Mouse (Mus musculus): ENCODE results near the gene Ntf5.
A peak's percentile ranks its signal among the peaks of the same experiment; 100 is the strongest.
"Not testable (repeated sequence)": the region's sequence is repeated elsewhere in the genome, so short reads cannot be mapped to it uniquely, and the experiment has no call there.

The Ntf5 gene

DNA sequence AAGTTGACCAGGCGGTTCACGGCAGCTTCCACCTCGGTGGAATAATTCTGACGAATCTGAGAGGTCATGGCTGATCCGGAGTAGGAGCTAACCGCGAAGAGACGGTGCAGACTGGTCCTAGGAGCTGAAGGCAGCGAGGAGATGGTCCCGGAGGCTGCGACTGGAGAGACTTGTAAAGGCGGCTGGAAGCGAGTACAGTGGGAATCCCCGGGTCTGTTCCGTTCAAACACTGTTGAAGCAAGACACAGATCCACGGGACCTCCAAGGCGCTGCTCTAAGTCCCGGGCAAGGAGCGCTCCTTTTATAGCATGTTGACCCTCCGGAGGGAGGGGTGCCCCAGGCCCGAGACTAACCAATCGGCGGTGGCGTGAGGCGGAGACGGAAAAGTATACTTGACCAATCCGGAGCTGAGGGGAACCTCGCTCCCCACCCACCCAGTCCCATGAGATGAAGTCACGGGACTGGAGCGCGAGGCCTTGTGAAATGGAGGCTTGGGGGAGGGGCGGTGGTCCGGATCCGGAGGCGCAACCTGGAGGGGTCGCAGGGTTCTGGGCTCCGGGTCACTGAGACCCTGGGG lies 46.2 kb downstream of the Ntf5 start, which contains the start of gene Ftl1:
Gene Ftl1, minus strand, starts transcription at position 321 of the 577 bp plus-strand sequence.
- peak; percentile 94 for ATAC-seq (ENCODE audit: insufficient number of reproducible peaks, low FRiP score, low TSS enrichment)

DNA sequence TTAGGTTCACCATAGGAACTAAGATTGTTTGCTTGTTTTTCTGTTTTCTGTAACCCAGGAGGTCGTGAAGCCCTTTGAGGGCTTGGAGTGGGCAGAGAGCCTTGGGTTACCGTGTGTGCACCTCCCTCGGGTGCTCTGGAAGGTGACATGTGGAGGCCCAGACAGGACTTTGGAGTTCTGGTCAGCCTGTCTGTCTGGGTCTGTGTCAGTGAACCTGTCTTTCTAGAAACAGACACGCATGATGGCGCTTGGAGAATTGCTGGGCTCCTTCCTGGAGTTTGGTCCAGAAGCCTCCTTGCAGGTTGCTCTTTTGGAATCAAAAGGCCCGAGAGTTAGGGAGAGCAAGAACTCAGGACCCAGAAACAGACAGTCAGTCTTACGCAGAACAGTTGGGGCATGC lies 46.9 kb downstream of the Ntf5 start:
- no peak for ATAC-seq (ENCODE audit: insufficient number of reproducible peaks, low FRiP score, low TSS enrichment)

DNA sequence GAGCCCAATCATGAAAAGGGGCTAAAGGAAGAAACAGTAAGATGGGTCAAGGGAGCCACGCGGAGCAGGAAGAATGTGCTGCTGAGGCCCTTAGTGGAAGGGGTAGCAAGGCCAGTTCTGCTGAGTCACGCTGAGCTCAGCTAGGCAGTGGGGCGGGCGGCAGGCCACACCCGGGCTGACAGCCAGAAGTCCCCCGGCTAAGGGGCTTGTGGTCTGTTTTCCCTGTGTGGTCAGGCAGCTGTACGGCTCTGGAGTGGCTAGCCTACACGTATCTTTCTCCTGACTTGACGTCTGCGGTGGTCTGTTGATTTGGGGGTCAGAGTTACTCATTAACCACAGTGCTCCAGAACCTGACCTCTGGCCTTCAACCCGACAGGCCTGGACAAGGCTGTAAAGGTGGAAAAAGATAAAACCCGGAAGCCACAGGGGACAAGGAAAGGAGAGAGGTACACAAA lies 47.4 kb downstream of the Ntf5 start:
- no peak for ATAC-seq (ENCODE audit: insufficient number of reproducible peaks, low FRiP score, low TSS enrichment)

DNA sequence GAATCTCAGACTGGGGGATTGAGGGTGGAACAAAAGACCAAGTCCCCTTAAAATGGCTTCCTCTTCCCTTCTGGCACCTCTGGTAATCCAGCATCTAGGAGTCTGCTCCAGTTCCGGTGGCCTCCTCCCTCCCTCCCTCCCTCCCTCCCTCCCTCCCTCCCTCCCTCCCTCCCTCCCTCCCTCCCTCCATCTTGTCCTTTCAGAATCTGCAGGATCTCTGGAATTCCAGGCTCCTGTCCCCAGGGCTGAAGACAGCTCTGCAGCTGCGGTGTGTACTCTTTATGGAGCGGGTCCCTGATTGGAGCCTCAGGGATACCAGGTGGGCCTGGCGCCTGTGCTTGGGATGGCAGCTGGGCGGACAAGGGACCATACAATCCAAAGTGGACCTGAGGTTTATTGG lies 47.8 kb downstream of the Ntf5 start:
- ATAC-seq (ENCODE audit: insufficient number of reproducible peaks, low FRiP score, low TSS enrichment) = no peak

DNA sequence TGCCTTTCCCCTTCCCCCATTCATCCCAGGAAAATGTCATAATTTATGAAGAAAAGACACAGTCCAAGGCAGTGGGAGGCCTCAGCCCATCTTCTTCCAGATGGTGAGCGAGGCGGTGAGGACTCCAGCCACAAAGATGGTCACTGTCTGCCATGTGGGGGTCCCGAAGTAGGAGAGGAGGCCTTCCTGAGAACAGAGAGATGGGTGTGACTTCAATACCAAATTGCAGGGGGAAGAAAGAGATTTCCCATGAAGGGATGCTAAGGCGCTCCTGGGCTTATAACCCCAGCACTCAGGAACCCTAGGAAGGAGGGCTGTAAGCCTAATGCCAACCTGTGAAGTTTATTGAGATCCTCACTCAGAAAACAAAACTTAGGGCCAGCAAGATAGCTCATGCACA lies 48.3 kb downstream of the Ntf5 start:
- no peak for ATAC-seq (ENCODE audit: insufficient number of reproducible peaks, low FRiP score, low TSS enrichment)

DNA sequence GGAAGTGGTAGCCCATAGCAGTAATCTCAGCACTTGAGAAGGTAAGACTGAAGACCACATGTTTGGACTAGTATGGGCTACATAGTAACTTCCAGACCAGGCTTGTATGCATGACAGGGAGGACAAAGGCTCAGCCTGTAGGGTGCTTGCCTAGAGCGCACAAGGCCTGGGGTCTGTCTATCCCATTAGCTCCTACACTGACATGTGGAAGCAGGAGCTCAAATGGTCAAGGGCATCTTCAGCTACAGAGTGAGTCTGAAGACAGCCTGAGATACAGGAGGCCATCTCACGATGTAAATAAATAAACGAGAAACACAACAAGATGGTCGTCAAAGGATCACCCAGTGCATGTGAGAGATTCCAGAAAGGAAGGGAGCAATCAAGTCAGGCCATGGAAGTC lies 48.8 kb downstream of the Ntf5 start:
- ATAC-seq (ENCODE audit: insufficient number of reproducible peaks, low FRiP score, low TSS enrichment) = no peak

DNA sequence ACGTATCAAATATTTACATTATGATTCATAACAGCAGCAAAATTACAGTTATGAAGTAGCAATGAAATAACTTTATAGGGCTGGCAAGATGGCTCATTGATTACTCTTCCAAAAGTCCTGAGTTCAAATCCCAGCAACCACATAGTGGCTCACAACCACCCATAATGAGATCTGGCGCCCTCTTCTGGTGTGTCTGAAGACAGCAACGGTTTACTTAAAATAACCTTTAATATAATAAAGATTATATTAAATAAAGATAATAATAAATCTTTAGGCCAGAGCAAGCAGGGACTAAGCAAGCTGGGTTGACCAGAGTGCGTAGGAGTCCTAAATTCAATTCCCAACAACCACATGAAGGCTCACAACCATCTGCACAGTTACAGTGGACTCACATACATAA lies 49.4 kb downstream of the Ntf5 start:
- ATAC-seq (ENCODE audit: insufficient number of reproducible peaks, low FRiP score, low TSS enrichment) = not testable (repeated sequence)

DNA sequence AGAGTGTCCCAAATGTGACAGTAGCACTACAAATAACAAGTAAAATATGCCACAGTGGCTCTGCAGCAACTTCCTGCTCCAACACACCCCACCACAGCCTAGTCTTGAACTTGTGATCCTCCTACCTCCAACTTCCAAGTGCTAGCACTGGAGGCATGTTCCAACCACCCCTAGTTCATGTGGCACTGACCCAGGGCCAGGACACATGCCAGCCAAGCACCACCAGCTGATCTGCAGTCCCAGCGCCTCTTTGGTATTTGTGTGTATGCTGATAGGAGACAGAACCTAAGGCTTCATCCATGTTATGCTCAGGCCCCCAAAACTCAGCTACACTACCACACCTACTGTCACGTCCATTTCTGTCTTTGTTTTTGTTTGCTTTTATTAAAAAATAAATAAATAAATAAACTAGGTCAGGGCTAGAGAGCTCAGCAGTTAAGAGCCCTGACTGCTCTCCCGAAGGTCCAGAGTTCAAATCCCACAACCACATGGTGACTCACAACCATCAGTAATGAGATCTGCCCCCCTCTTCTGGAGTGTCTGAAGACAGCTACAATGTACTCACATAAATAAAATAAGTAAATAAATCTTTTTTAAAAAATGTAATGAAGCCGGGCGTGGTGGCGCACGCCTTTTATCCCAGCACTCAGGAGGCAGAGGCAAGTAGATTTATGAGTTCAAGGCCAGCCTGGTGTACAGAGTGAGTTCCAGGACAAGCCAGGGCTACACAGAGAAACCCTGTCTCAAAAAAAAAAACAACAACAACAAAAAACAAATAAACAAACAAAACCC lies 50.7 kb downstream of the Ntf5 start:
- ATAC-seq (ENCODE audit: insufficient number of reproducible peaks, low FRiP score, low TSS enrichment) = no peak

DNA sequence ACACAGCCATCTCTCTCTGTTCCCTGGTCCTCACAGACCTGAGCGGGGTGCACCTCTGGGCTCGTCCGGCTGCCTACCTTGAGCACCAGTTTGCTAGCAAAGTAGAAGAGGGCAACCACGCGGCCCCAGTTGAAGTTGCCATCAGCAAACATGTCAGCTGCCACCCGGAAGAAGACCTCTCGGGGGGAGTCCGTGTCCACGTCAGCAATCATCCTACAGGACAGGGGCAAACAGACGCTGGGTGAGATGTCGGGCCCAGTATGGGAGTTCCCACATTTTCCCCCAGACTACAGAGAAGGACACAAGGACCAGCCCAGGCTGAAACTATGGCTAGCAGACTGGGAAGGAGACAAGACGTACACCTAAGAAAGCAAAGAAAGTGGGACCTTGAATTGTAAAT lies 51.6 kb downstream of the Ntf5 start:
- no peak for ATAC-seq (ENCODE audit: insufficient number of reproducible peaks, low FRiP score, low TSS enrichment)

DNA sequence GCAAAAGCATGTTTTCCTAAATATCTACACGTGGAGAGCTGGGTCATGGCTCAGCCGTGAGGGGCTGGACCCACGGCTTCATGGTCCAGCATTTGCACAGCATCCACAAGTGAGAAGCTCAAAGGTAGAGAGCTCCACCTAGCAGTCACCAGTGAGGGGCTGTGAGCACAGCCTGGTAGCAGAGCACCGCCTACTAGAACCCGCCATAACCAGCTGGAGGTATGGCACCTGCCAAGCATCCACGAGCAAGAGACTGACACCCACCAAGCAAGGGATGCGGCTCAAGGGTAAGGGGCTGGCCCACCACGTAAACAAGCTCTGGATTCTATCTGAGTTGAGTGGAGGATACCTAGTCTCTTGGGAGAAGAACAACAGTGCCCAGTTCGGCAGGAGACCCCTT lies 52.1 kb downstream of the Ntf5 start:
- ATAC-seq (ENCODE audit: insufficient number of reproducible peaks, low FRiP score, low TSS enrichment) = no peak

DNA sequence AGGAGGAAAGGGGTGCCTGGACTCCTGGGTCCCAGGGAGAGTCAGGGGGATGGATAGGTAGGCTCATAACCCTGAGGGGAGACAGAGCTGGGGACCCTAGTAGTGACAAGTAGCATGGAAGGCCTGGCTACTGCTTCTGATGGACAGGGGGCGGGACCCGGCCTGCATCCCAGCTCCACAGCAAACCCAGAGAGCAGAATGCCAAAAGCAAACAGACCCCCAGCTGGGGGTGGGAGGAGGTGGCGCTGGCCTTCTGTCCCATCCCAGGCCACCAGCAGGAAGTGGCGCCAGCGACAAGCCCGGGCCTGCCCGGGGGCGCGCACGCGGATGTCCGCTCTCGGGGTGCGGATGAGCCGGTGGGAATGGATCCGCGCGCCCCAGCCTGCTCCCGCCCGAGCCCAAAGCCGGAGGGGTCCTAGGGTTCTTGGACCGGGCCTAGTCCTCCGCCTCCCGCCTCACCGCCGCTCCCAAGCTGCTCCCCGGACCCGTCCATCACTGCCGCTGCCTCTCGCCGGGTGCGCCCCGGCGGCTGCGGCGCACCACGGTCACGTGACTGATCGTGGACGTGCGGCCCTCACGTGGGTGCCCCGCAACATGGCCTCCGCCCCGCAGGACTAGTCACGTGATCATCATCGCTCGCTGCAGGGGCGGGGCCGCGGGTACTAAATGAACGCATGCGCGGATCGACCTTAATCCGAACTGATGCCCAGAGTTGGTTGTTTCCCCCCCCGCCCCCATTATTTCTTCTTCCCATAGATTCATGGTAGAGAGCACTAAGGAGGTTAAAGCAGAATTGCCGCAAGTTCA lies 53.0 kb downstream of the Ntf5 start, which contains the start of gene Bax:
Gene Bax, minus strand, starts transcription at position 616 of the 807 bp plus-strand sequence.
- peak; percentile 59; the same call in 1 of the 2 replicates for ATAC-seq (ENCODE audit: insufficient number of reproducible peaks, low FRiP score, low TSS enrichment)

All from cerebellum, adult (tissue).